In genomic region chr11:80089817-80090214, GRCm38 (mm10) we compare ENCODE assay signal across 9 mouse cellular contexts. TPM values are rescaled to one million over a fixed set of nuclear protein-coding genes. Genes with fewer than 3 reads are reported as not detected.
DNase-seq lines count a peak whose midpoint lies in the region; ATAC-seq lines count a peak whose summit lies in the region.
"Had no signal": no experiment of that assay in that cellular context is flagged by ENCODE, and none has a peak within 500 bp of the region (broad histone marks: within the 10 kb centered on the region; RNA-seq: fewer than 3 reads in every experiment).

No protein-coding gene starts in this region.

- peak overlapping the region; percentile 90 for H3K4me3 ChIP-seq in heart, embryonic 15.5 days
- peak overlapping the region; percentile 96 for H3K4me3 ChIP-seq in hindbrain, embryonic 10.5 days
- H3K4me3 ChIP-seq in midbrain, embryonic 10.5 days: peak overlapping the region; percentile 86

- no peaks in the 10 kb centered on the region for H3K36me3 ChIP-seq in heart, embryonic 15.5 days
- H3K36me3 ChIP-seq in hindbrain, embryonic 10.5 days: peaks cover 20% of the 10 kb centered on the region
- peaks cover 23% of the 10 kb centered on the region for H3K36me3 ChIP-seq in midbrain, embryonic 10.5 days

- H3K27me3 ChIP-seq in heart, embryonic 15.5 days: no peaks in the 10 kb centered on the region
- no peaks in the 10 kb centered on the region for H3K27me3 ChIP-seq in hindbrain, embryonic 10.5 days (ENCODE audit: insufficient read depth, poor library complexity, severe bottlenecking)
- H3K27me3 ChIP-seq in midbrain, embryonic 10.5 days (ENCODE audit: low read depth, poor library complexity, severe bottlenecking): no peaks in the 10 kb centered on the region
- H3K27me3 ChIP-seq: Patski had no signal

- peak overlapping the region; percentile 72 for H3K4me2 ChIP-seq in heart, embryonic 15.5 days

- no peak for DNase-seq in heart, adult 8-10 months (ENCODE audit: low spot score)
- peak; percentile 18 for DNase-seq in MN1 (ENCODE audit: low spot score)
- no peak for DNase-seq in hindbrain, embryonic 10.5 days (ENCODE audit: low spot score)
- DNase-seq in midbrain, embryonic 10.5 days (ENCODE audit: low spot score): no peak
- no peak for DNase-seq in layer of hippocampus, adult 11-12 months (ENCODE audit: low spot score)
- no peak for DNase-seq in embryo, embryonic 10 days (ENCODE audit: low spot score)

- no peak for ATAC-seq in heart, embryonic 15.5 days (replicated peaks; ENCODE audit: insufficient number of reproducible peaks, insufficient read depth, low FRiP score, low read depth)
- ATAC-seq in CD4-positive, CD25-positive, alpha-beta regulatory T cell, adult 4 months: no peak

- H3K27ac ChIP-seq in heart, embryonic 15.5 days: peak overlapping the region; percentile 58; the same call in 1 of the 2 replicates
- peak overlapping the region; percentile 92 for H3K27ac ChIP-seq in hindbrain, embryonic 10.5 days
- H3K27ac ChIP-seq in midbrain, embryonic 10.5 days (replicated peaks): peak overlapping the region; percentile 91

- peak overlapping the region; percentile 82 for H3K9ac ChIP-seq in heart, embryonic 15.5 days

- under 1% methylated on average over 14 of the region's 14 CpGs for WGBS in heart, embryonic 15.5 days
- 1% methylated on average over 14 of the region's 14 CpGs for WGBS in hindbrain, embryonic 10.5 days
- under 1% methylated on average over 14 of the region's 14 CpGs for WGBS in midbrain, embryonic 10.5 days

- no peaks in the 10 kb centered on the region for H3K9me3 ChIP-seq in heart, embryonic 15.5 days (replicated peaks)
- no peaks in the 10 kb centered on the region for H3K9me3 ChIP-seq in hindbrain, embryonic 10.5 days
- H3K9me3 ChIP-seq in midbrain, embryonic 10.5 days (replicated peaks): no peaks in the 10 kb centered on the region

- peaks cover 6% of the 10 kb centered on the region for H3K4me1 ChIP-seq in heart, embryonic 15.5 days (replicated peaks)
- H3K4me1 ChIP-seq in hindbrain, embryonic 10.5 days (replicated peaks): peaks cover 13% of the 10 kb centered on the region
- peaks cover 27% of the 10 kb centered on the region for H3K4me1 ChIP-seq in midbrain, embryonic 10.5 days

RNA-seq across cellular contexts. Expression of gene Atad5, which starts 0.6 kb away (rescaled TPM):
- 4.4 and 4.7 TPM in 2 replicates for polyA plus RNA-seq in heart, embryonic 15.5 days (2015; fragmentation: Nextera tagmentation; extraction: Ambion mirVana)
- under 1 TPM; 0.55 to 0.97 (median 0.69) TPM for total RNA-seq in heart, adult 8-10 months (2022)
- polyA plus RNA-seq in hindbrain, embryonic 10.5 days (2016; fragmentation: Nextera tagmentation; extraction: Ambion mirVana): 11.5 and 16.2 TPM in 2 replicates
- 17.4 and 17.9 TPM in 2 replicates for polyA plus RNA-seq in midbrain, embryonic 10.5 days (2016; fragmentation: Nextera tagmentation; extraction: Ambion mirVana)
- polyA plus RNA-seq in CD4-positive, CD25-positive, alpha-beta regulatory T cell, adult 4 months (2017; shearing (Covaris generic)): 1 to 10 TPM; 3.5 to 3.6 TPM

RNA-seq across cellular contexts. Expression of gene Crlf3, which starts 9.0 kb away (rescaled TPM):
- polyA plus RNA-seq in heart, embryonic 15.5 days (2015; fragmentation: Nextera tagmentation; extraction: Ambion mirVana): 29.2 and 37.4 TPM in 2 replicates
- total RNA-seq in heart, adult 8-10 months (2022): 10 to 100 TPM in 2 of 4 experiments, 1 to 10 TPM in 2; 9.0 to 14.9 (median 12.1) TPM
- polyA plus RNA-seq in hindbrain, embryonic 10.5 days (2016; fragmentation: Nextera tagmentation; extraction: Ambion mirVana): 24.5 and 38.0 TPM in 2 replicates
- 28.2 and 30.6 TPM in 2 replicates for polyA plus RNA-seq in midbrain, embryonic 10.5 days (2016; fragmentation: Nextera tagmentation; extraction: Ambion mirVana)
- polyA plus RNA-seq in CD4-positive, CD25-positive, alpha-beta regulatory T cell, adult 4 months (2017; shearing (Covaris generic)): 100 to 1,000 TPM; 125 to 134 TPM

RNA-seq across cellular contexts. Expression of gene Tefm, which starts 52.2 kb away (rescaled TPM):
- polyA plus RNA-seq in heart, embryonic 15.5 days (2015; fragmentation: Nextera tagmentation; extraction: Ambion mirVana): 27.6 and 29.2 TPM in 2 replicates
- total RNA-seq in heart, adult 8-10 months (2022): 10 to 100 TPM; 30.1 to 36.3 (median 33.2) TPM
- 33.6 and 34.7 TPM in 2 replicates for polyA plus RNA-seq in hindbrain, embryonic 10.5 days (2016; fragmentation: Nextera tagmentation; extraction: Ambion mirVana)
- polyA plus RNA-seq in midbrain, embryonic 10.5 days (2016; fragmentation: Nextera tagmentation; extraction: Ambion mirVana): 39.8 and 40.7 TPM in 2 replicates
- polyA plus RNA-seq in CD4-positive, CD25-positive, alpha-beta regulatory T cell, adult 4 months (2017; shearing (Covaris generic)): 10 to 100 TPM; 26.0 to 35.7 TPM
